Mouse (Mus musculus) olfactory bulb, adult 2 months (tissue): ENCODE measurements around the gene Myog. TPM values are rescaled to one million over a fixed set of nuclear protein-coding genes. Genes with fewer than 3 reads are reported as not detected.

Source experiments
- H3K27ac ChIP-seq: fragments of 200-500 bp; 2 replicates; pipeline ENCODE4 v1.5.1; 2012; ENCODE audit warnings: low read depth, low read length; ENCODE audit not compliant: insufficient read depth
- H3K4me1 ChIP-seq: fragments of 200-500 bp; 2 replicates; pipeline ENCODE4 v1.6.1; 2012; ENCODE audit warnings: low read length; ENCODE audit not compliant: control insufficient read depth, insufficient read depth
- H3K4me3 ChIP-seq: fragments of 200-500 bp; 2 replicates; pipeline ENCODE4 v1.5.1; 2012; ENCODE audit warnings: mild to moderate bottlenecking, low read depth, low read length, moderate library complexity; ENCODE audit not compliant: insufficient read depth
- CTCF ChIP-seq: fragments of 200-500 bp; IDR thresholded peaks from 2 replicates; pipeline ENCODE4 v1.5.1; 2012; ENCODE audit warnings: low read depth, mild to moderate bottlenecking, low read length, moderate library complexity; ENCODE audit not compliant: insufficient read depth
- POLR2A ChIP-seq: fragments of 200-500 bp; IDR thresholded peaks from 2 replicates; pipeline ENCODE4 v1.6.1; 2012; ENCODE audit warnings: mild to moderate bottlenecking, low read depth, low read length, moderate library complexity; ENCODE audit not compliant: insufficient read depth
- WGBS: fragments of 180-500 bp; shearing (Covaris S2); methylation state at CpG from one replicate; pipeline ENCODE4 v1.1.7; 2018; 5-methylcytosine and 5-hydroxymethylcytosine counted together
- polyA plus RNA-seq: library from polyadenylated mRNA; stranded (reverse); fragments of >200 nt; gene quantifications from 2 replicates; pipeline ENCODE4 v1.2.4, GENCODE M21; 2012; ENCODE audit warnings: low replicate concordance; ENCODE audit not compliant: missing spikeins, insufficient read depth, insufficient read length

Myog gene
- polyA plus RNA-seq, 1 experiment = not detected

DNA sequence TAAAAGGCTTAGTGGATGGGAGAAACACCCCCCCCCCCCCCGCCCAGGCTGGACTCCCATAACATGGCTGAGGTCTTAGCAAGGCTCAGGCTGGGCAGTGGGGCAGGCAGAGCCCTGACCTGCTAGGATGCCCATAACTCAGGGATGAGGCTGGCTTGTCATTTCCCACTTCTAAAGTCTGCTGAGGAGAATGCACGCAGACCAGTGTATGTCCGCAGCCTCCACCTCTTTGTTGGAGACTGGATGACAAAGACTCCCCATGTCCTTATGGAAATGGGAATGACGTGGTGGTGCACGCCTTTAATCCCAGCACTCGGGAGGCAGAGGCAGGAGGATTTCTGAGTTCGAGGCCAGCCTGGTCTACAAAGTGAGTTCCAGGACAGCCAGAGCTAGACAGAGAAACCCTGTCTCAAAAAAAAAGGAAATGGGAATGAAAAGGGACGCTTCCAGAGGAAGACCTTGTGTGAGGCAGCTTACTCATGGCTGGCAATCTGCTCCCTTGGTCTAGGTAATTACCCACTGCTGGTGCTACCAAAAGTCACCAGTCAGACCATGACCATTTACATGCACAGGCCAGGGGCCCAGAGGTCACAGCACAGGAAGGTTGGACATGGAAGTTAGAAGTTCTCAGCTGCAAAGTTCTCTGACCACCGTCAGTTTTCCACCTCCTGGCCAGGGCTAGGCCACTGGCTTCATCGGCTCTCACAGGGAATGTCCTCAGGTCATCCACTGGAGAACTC, 43.8 kb downstream of the Myog start:
- Histone ChIP-seq H3K27ac (peak overlapping the region; percentile 47; the same call in 1 of the 2 replicates), H3K4me1 (peaks cover 52% of the 10 kb centered on the region), H3K4me3 (no peak overlapping the region)
- TF ChIP-seq CTCF = no peak
- no peak for TF ChIP-seq POLR2A
- 76% methylated on average over 10 of the region's 10 CpGs for WGBS

DNA sequence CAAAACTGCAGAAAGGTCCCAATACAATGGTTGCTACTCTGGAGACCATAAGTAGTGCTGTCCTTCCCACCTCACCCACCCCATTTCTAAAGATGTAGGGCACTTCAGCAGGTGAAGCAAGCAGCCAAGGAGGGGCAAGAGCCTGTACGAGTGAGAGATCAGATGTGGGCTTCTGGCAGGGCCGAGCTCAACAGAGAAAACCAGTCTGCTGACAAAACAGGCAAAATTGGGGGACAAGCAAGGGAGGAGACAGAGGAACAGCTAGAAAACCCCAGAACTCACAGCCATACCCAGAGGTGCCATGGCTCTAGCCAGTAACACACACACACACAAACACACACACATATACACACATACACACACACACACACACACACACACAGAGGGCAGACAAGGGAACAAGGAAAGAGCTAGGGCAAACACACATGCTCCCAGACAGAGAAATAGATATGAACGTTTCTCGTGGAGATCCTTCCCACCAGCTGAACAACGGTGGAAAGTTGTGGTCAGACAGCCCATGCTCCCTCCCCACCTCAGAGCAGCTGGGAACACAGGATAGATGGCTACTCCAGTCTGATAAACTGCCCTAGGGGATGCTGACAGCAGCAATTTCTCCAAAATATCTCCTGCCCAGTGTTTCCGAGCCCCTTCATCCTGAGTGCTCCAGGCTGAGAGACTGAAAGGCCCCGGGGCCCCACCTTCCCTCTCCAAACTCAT, 44.5 kb downstream of the Myog start:
- Histone ChIP-seq H3K4me3 (no peak overlapping the region), H3K27ac (peak overlapping the region; percentile 17; the same call in 1 of the 2 replicates), H3K4me1 (peaks cover 45% of the 10 kb centered on the region)
- TF ChIP-seq POLR2A (no peak), CTCF (no peak)
- WGBS = 59% methylated on average over 7 of the region's 7 CpGs

DNA sequence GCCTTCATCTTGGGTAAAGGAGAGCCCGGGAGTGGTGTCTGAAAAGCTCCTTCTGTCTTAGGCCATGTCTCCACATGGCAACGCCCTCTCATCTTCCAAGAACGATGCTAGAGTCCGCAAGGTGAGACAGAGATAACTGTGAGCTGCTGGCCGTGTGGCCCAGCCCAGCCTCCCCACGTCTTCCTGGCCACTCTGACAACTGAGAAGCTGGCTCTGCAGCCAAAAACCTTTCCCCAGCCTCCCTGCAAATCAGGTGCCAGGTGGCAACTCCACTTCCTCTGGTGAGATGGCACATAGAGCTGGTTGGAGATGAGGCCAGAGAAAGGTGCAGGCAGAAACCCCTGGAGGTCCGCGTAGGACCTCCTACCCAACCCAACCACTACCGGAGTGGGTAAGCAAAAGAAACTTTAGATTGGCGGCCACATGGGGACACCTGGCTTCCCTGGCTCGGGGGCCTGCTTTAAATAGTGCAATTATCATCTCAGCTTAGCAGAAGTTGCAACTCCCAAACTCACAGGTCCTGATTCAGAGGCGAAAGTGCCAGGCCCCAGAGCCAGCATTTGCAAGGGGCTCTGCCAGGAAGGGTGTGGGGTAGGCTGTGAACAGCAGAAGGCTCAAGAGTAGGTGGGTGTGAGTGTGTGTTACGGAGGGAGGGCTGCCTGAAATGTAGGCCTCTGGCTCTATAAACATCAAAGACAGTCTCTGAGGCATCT, 45.6 kb downstream of the Myog start:
- WGBS = 69% methylated on average over 13 of the region's 13 CpGs

DNA sequence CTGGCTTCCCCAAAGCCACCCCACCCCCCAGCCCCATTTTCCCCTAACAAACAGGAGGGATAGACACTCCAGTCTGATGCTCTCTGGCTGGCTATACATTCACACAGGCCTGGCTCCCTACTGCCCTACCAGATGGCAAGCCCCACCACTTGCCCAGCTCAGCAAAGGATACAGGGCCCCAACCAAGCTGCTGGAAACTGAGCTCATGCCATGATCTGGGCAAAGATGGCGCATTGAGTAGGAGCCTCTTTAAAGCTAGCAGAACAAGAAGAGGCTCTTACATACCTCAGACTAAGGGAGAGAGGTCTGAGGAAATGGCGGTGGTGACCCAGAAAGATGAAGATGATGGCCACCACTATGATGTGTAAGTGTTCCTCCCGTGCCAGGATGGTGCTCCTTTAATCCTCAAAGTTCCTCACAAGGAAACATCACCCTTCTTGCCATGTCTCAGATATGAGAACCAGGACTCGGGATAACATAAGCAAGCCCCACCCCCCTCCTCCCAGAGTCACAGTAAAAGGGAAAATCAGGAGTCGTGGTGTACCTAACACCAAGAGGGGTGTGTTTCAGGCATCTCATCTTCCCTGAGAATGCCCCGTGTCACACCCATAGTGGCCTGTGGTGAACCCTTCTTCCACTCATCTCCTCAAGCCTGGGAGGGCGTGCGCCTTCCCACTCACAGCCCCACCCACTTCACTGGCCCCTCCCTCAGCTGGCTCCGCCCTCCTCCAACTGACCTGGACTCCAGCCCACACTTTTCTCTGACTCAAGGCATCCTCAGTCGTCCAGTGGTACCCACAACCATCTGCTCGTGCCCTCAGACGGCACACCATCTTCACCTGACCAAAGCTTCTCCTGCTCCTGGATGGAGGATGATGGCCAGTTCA, 46.4 kb downstream of the Myog start:
- Histone ChIP-seq H3K4me1 (peaks cover 44% of the 10 kb centered on the region), H3K27ac (no peak overlapping the region), H3K4me3 (no peak overlapping the region)
- TF ChIP-seq POLR2A (no peak), CTCF (no peak)
- 86% methylated on average over 12 of the region's 12 CpGs for WGBS

More for the DNA sequence above, 45.6 kb downstream of the Myog start:
- no peak overlapping the region for H3K4me3 ChIP-seq
- 0 out of 2 replicates have a peak overlapping the region, but pooled peaks have one; percentile 1 for H3K27ac ChIP-seq
- no peak for TF ChIP-seq CTCF
- no peak for TF ChIP-seq POLR2A
- peaks cover 44% of the 10 kb centered on the region for H3K4me1 ChIP-seq

DNA sequence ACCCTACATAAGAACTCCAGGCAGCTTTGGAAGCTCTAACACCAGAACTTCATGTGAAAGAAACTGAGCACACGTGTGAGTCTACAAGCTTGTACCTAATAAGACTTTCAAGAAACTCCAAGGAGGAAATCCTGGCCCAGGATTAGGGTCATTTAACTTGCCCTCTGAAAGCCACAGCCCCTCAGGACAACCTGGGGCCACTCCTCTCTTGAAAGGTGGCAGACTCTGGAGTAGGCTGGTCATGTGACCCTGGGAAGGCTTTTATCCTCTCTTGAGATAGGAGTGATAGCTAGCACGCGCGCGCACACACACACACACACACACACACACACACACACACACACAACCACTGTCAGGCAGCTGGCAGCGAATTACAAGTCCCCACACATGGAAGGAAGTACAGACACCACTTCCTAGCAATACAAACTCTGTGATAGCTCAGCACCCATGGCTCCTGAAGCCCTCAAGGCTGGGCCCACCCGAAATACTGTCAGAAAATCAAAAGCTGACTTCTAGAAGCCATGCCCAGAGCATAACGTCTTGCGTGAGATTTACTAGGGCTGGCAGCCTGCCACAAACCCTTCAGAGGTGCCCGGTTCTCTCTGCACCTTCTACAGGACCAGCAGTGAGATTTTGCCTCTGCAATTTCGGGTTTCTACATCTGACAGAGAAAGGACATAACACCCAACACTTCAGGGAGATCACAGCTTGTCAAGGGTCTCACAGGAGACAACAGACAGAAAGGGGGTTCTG, 47.3 kb downstream of the Myog start:
- H3K4me1 ChIP-seq = peaks cover 46% of the 10 kb centered on the region
- no peak overlapping the region for H3K27ac ChIP-seq
- no peak for TF ChIP-seq POLR2A
- no peak for TF ChIP-seq CTCF
- 76% methylated on average over 11 of the region's 11 CpGs for WGBS
- no peak overlapping the region for H3K4me3 ChIP-seq

DNA sequence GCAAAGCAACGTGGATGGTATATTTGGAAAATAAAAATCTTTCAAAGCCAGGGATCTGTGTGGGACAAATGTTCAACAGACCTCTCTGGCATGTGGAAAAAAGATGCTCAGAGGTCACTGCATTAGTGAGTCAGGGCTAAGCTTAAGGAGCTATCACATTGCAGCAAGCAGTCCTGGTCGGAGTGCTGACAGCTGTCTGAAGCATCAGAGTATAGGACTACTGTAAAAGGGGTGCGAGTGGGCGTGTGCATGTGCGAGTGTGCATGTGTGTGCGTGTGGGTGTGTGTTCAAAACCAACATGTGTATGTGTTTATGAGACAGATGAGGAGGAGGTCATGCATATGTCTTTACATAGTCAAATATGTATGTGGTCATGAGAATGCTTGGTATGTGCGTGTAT, 49.4 kb downstream of the Myog start:
- TF ChIP-seq CTCF (no peak), POLR2A (no peak)
- H3K4me3 ChIP-seq = no peak overlapping the region
- peaks cover 37% of the 10 kb centered on the region for H3K4me1 ChIP-seq
- WGBS = 94% methylated on average over 7 of the region's 7 CpGs
- H3K27ac ChIP-seq = no peak overlapping the region

DNA sequence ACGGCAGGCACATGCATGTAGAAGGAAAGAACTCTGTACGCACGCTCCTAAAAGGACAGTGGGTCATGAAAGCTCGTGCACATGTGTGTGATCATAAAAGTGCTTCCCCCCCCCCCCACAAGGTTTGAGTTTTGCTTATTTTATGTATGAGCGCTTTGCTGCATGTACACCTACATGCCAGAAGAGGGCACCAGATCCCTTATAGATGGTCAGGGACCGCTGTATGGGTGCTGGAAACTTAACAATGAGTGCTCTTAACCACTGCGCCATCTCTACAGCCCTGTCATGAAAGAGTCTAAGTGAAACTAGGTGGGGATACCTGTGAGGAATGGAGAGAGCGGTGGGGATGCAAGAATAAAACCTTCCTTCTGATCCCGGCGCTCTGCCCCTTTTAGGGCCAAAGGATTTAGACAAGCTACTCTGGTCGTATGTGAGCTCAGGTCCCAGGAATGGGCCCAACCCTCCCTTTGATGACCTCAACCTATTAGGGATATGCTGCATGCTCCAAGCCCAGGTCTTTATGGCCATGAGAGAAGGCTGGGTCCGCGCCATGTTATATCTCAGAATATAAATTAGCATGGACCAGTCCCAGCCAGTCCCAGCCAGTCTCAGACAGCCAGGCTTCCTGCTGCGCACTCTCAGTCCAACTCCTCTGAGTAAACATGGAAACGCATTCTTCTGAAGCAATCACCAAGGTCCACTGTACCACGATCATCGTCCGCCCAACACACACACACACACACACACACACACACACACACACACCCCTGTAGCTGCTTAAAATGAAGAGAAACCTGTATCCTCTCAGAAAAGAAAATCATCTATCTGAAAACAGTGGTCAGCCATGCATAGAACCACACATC, 50.2 kb downstream of the Myog start:
- Histone ChIP-seq H3K4me1 (peaks cover 36% of the 10 kb centered on the region), H3K27ac (no peak overlapping the region), H3K4me3 (no peak overlapping the region)
- 94% methylated on average over 18 of the region's 18 CpGs for WGBS
- TF ChIP-seq POLR2A (no peak), CTCF (no peak)
